Mouse (Mus musculus) midbrain, embryonic 14.5 days (tissue): Measurements from ENCODE around the gene Sf3b5. TPM values are rescaled to one million over a fixed set of nuclear protein-coding genes. Genes with fewer than 3 reads are reported as not detected.

Experiments
- ATAC-seq: fragments of 200-750 bp; cut with Nextera tagmentation; 2 replicates; pipeline ENCODE4 v1.8.0; 2017; ENCODE audit warnings: moderate number of reproducible peaks, moderate library complexity; ENCODE audit not compliant: low FRiP score, low TSS enrichment
- DNase-seq: peaks from one replicate; pipeline ENCODE4 v3.0.0-alpha.2; 2015
- H3K27ac ChIP-seq: fragments of 300-500 bp; sonication (generic); replicated peaks from 2 replicates; pipeline ENCODE4 v1.5.1; 2014; ENCODE audit warnings: mild to moderate bottlenecking, low read depth, low read length, moderate library complexity
- H3K27me3 ChIP-seq: fragments of 300-500 bp; sonication (generic); 2 replicates; pipeline ENCODE4 v1.6.1; 2014; ENCODE audit warnings: low read length, control low read depth, mixed read lengths; ENCODE audit not compliant: control insufficient read depth, insufficient read depth
- H3K36me3 ChIP-seq: fragments of 300-500 bp; sonication (generic); 2 replicates; pipeline ENCODE4 v1.6.1; 2014; ENCODE audit warnings: low read length, control low read depth; ENCODE audit not compliant: control insufficient read depth, insufficient read depth
- H3K4me1 ChIP-seq: fragments of 300-500 bp; sonication (generic); 2 replicates; pipeline ENCODE4 v1.6.1; 2014; ENCODE audit warnings: mild to moderate bottlenecking, antibody characterized with exemption, low read length, control low read depth; ENCODE audit not compliant: control insufficient read depth, insufficient read depth
- H3K4me2 ChIP-seq: fragments of 300-500 bp; sonication (generic); 2 replicates; pipeline ENCODE4 v1.6.1; 2014; ENCODE audit warnings: mild to moderate bottlenecking, low read length, moderate library complexity
- H3K4me3 ChIP-seq: fragments of 300-500 bp; sonication (generic); replicated peaks from 2 replicates; pipeline ENCODE4 v1.5.1; 2014; ENCODE audit warnings: low read depth, low read length
- H3K9ac ChIP-seq: fragments of 300-500 bp; sonication (generic); replicated peaks from 2 replicates; pipeline ENCODE4 v1.6.1; 2014; ENCODE audit warnings: mild to moderate bottlenecking, low read length, moderate library complexity
- H3K9me3 ChIP-seq: fragments of 300-500 bp; sonication (generic); 2 replicates; pipeline ENCODE4 v1.6.1; 2016; ENCODE audit warnings: low read length, control low read depth, mixed read lengths; ENCODE audit not compliant: control insufficient read depth
- WGBS: fragments of 180-500 bp; shearing (Covaris S2); extraction: QIAGEN DNeasy Blood & Tissue Kit; methylation state at CpG from one replicate; pipeline ENCODE4 v1.1.7; 2014; 5-methylcytosine and 5-hydroxymethylcytosine counted together
- polyA plus RNA-seq: library from polyadenylated mRNA; unstranded; fragments of >200 nt; fragmentation: Nextera tagmentation; extraction: Ambion mirVana; gene quantifications from 2 replicates; pipeline ENCODE4 v1.2.1, GENCODE M21; 2014

The Sf3b5 gene
- polyA plus RNA-seq, 1 experiment from 2014 or later = 25.3 TPM

- no peak overlapping the region for H3K4me2 ChIP-seq
- H3K27ac ChIP-seq = no peak overlapping the region
- H3K9me3 ChIP-seq = no peaks in the 10 kb centered on the region
- no peak for ATAC-seq
- DNase-seq = no peak
- no peaks in the 10 kb centered on the region for H3K27me3 ChIP-seq
- no peak overlapping the region for H3K9ac ChIP-seq
- H3K4me3 ChIP-seq = no peak overlapping the region
- WGBS = 91% methylated on average over 6 of the region's 6 CpGs
- H3K4me1 ChIP-seq = no peaks in the 10 kb centered on the region
- no peaks in the 10 kb centered on the region for H3K36me3 ChIP-seq
Measured at GRCm38 (mm10) chr10:12974572-12974971, 30.6 kb upstream of the Sf3b5 start.

- no peak for ATAC-seq
- Histone ChIP-seq H3K36me3 (no peaks in the 10 kb centered on the region), H3K4me3 (no peak overlapping the region), H3K4me2 (no peak overlapping the region), H3K9me3 (no peaks in the 10 kb centered on the region), H3K4me1 (no peaks in the 10 kb centered on the region), H3K9ac (no peak overlapping the region), H3K27ac (no peak overlapping the region), H3K27me3 (no peaks in the 10 kb centered on the region)
- WGBS = 92% methylated on average over 3 of the region's 3 CpGs
- DNase-seq = no peak
Measured at GRCm38 (mm10) chr10:12975461-12975860, 29.7 kb upstream of the Sf3b5 start.

- Histone ChIP-seq H3K27ac (no peak overlapping the region), H3K4me2 (no peak overlapping the region), H3K27me3 (no peaks in the 10 kb centered on the region), H3K36me3 (no peaks in the 10 kb centered on the region), H3K4me3 (no peak overlapping the region), H3K9ac (no peak overlapping the region), H3K9me3 (no peaks in the 10 kb centered on the region), H3K4me1 (no peaks in the 10 kb centered on the region)
- DNase-seq (no peak), ATAC-seq (no peak)
- 91% methylated on average over 7 of the region's 7 CpGs for WGBS
Measured at GRCm38 (mm10) chr10:12975957-12976356, 29.2 kb upstream of the Sf3b5 start.

DNA sequence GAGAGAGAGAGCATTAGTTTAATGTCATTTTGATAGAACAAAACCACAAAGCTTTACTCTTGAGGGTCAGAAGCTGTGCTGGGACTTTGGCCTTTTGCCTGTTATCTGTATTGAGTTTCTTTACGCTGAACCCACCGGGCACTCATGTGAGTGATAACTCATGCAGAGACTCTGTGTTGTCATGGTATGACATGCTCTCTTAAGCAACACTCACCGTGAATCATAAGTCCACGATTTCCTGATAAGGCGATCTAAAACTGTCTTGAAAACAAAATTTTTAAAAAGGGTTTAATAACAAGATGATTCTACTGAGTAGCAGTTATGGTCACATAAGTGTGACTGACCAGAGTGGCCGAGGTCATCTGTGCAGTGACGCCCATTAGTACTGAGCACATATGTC is 28.6 kb upstream of the Sf3b5 start:
- no peak overlapping the region for H3K27ac ChIP-seq
- ATAC-seq (no peak), DNase-seq (no peak)
- no peaks in the 10 kb centered on the region for H3K36me3 ChIP-seq
- no peak overlapping the region for H3K4me3 ChIP-seq
- H3K4me1 ChIP-seq = no peaks in the 10 kb centered on the region
- H3K9me3 ChIP-seq = no peaks in the 10 kb centered on the region
- no peak overlapping the region for H3K4me2 ChIP-seq
- WGBS = 97% methylated on average over 7 of the region's 7 CpGs
- no peaks in the 10 kb centered on the region for H3K27me3 ChIP-seq
- no peak overlapping the region for H3K9ac ChIP-seq

GRCm38 (mm10) chr10:12977787-12978212 is 27.3 kb upstream of the Sf3b5 start:
- Histone ChIP-seq H3K27me3 (no peaks in the 10 kb centered on the region), H3K4me3 (no peak overlapping the region), H3K9me3 (no peaks in the 10 kb centered on the region), H3K9ac (no peak overlapping the region), H3K36me3 (no peaks in the 10 kb centered on the region), H3K4me2 (no peak overlapping the region), H3K4me1 (no peaks in the 10 kb centered on the region), H3K27ac (no peak overlapping the region)
- ATAC-seq (no peak), DNase-seq (no peak)
- 77% methylated on average over 9 of the region's 9 CpGs for WGBS

DNA sequence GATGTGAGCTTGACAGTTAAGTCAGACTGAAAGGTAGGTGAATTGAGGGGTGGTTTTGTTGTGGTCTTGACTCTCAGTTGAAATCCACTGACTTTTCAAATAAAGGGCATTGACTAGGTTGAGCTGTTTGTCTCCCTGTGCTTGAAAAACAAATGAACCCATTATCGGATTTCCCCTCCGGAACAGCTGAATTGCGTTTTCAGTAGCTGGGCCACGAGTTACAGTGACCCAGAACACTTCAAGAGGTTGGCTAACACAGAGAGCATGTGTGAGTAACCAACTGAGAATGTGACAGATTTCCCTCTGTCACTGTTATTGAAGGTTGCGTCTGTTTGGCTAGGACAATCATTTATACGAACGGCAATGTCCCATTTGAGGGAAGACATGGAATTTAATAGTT is 24.1 kb upstream of the Sf3b5 start:
- 84% methylated on average over 7 of the region's 7 CpGs for WGBS
- ATAC-seq = no peak
- no peaks in the 10 kb centered on the region for H3K4me1 ChIP-seq

DNA sequence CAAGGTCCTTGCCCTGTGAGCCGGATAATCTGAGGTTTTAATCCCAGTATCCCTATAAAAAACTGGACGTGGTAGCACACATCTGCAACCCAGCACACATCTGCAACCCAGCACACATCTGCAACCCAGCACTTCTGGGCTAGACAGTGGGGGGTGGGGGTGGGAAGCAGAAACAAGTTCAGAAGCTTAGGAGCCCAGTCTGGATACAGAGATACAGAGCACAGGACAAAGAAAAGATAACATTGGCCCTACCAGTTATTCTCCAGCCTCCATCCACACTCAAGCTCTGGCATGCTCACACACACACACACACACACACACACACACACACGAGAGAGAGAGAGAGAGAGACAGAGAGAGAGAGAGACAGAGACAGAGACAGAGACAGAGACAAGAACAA is 21.6 kb upstream of the Sf3b5 start:
- H3K27ac ChIP-seq = no peak overlapping the region
- no peak overlapping the region for H3K4me3 ChIP-seq
- H3K9ac ChIP-seq = no peak overlapping the region
- no peaks in the 10 kb centered on the region for H3K4me1 ChIP-seq
- DNase-seq = no peak
- 83% methylated on average over 3 of the region's 3 CpGs for WGBS
- H3K36me3 ChIP-seq = no peaks in the 10 kb centered on the region
- H3K27me3 ChIP-seq = no peaks in the 10 kb centered on the region
- no peak for ATAC-seq
- no peaks in the 10 kb centered on the region for H3K9me3 ChIP-seq
- H3K4me2 ChIP-seq = no peak overlapping the region

More for the DNA sequence above, 24.1 kb upstream of the Sf3b5 start:
- Histone ChIP-seq H3K27me3 (no peaks in the 10 kb centered on the region), H3K9me3 (no peaks in the 10 kb centered on the region), H3K27ac (no peak overlapping the region), H3K9ac (no peak overlapping the region), H3K4me3 (no peak overlapping the region), H3K4me2 (no peak overlapping the region), H3K36me3 (no peaks in the 10 kb centered on the region)
- DNase-seq = no peak

GRCm38 (mm10) chr10:12985028-12985427 is 20.1 kb upstream of the Sf3b5 start:
- H3K9me3 ChIP-seq = no peaks in the 10 kb centered on the region
- no peak overlapping the region for H3K9ac ChIP-seq
- no peaks in the 10 kb centered on the region for H3K27me3 ChIP-seq
- 84% methylated on average over 3 of the region's 3 CpGs for WGBS
- H3K27ac ChIP-seq = no peak overlapping the region
- no peaks in the 10 kb centered on the region for H3K36me3 ChIP-seq
- no peak overlapping the region for H3K4me3 ChIP-seq
- H3K4me1 ChIP-seq = no peaks in the 10 kb centered on the region
- DNase-seq (no peak), ATAC-seq (no peak)
- no peak overlapping the region for H3K4me2 ChIP-seq

GRCm38 (mm10) chr10:12986485-12986884 is 18.7 kb upstream of the Sf3b5 start:
- ATAC-seq = no peak
- no peaks in the 10 kb centered on the region for H3K4me1 ChIP-seq
- H3K27me3 ChIP-seq = no peaks in the 10 kb centered on the region
- H3K9ac ChIP-seq = no peak overlapping the region
- no peaks in the 10 kb centered on the region for H3K36me3 ChIP-seq
- no peak for DNase-seq
- no peaks in the 10 kb centered on the region for H3K9me3 ChIP-seq
- no peak overlapping the region for H3K4me2 ChIP-seq
- WGBS = 40% methylated on average over 5 of the region's 5 CpGs
- H3K4me3 ChIP-seq = no peak overlapping the region
- H3K27ac ChIP-seq = no peak overlapping the region
